Mouse (Mus musculus) thymus, postnatal 25 days (tissue): ENCODE data around the gene Gm8271.
"Not testable (repeated sequence)": the region's sequence is repeated elsewhere in the genome, so short reads cannot be mapped to it uniquely, and the experiment has no call there.

Experiments
- DNase-seq: peaks from one replicate; pipeline ENCODE4 v3.0.0; 2022

The Gm8271 gene

DNA sequence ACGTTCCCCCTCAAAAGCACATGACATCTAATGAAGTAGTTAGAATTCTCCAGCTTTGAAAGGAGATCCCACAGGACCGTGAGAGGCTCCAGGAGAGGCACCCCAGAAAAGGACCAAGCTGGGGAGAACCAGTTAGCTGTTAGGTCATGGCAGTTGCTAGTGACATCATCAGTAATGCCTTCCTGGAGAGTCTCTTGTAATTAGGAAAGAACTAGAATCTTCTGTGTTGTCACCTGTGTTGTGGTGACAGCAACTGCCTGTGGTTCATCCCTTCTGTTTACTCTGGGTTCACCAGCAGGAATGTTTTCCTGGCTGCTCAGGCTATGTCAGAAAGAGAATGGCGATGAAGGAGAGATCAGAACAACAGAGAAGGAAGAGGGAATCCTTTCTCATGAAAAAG, at the start of gene Gm8271:
Gene Gm8271, plus strand, starts transcription at position 301 of the 400 bp plus-strand sequence.
- not testable (repeated sequence) for DNase-seq

- not testable (repeated sequence) for DNase-seq
Measured at GRCm38 (mm10) chr14:5164235-5164634, 21.4 kb upstream of the Gm8271 start, which contains the start of gene Gm3317. Gene Gm3317, plus strand, starts transcription at chr14:5164535.
